ENCODE assay signal across 21 mouse cellular contexts in the genomic region with DNA sequence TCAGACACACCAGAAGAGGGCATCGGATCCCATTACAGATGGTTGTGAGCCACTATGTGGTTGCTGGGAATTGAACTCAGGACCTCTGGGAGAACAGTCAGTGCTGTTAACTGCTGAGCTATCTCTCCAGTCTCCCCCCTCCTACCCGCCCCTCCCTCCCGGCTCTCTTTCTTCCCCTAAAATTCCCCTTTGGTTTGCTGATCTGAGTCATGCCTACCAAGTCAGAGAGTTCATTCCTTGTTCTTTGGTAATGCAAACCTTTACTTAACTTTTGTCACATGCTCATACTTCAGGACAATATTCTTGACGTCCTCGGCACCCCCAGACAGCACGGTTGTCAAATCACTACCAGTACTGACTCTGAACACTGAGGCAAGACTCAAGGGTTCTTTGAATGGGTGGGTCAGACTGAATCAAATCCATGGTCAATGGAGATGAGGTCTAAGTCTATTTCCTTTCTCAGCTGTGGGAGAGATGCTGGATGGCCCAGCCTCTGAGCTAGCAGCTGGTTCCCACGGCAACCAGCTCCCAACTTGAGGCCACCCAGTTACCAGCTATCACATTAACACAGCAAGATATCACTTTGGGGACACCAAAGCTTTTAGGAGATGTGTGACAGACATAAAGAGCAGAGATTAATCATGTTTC.
DNase-seq lines count a peak whose midpoint lies in the region; ATAC-seq and TF ChIP-seq lines count a peak whose summit lies in the region.
"Had no signal": no experiment of that assay in that cellular context is flagged by ENCODE, and none has a peak within 500 bp of the region (broad histone marks: within the 10 kb centered on the region; RNA-seq: fewer than 3 reads in every experiment).

No protein-coding gene starts in this region.

- no peak overlapping the region for H3K9ac ChIP-seq in hindbrain, embryonic 12.5 days
- no peak overlapping the region for H3K9ac ChIP-seq in hindbrain, embryonic 13.5 days
- H3K9ac ChIP-seq in neural tube, embryonic 11.5 days (ENCODE audit: low read length) = no peak overlapping the region
- no peak overlapping the region for H3K9ac ChIP-seq in neural tube, embryonic 15.5 days (replicated peaks)
- no peak overlapping the region for H3K9ac ChIP-seq in stomach, postnatal 0 days (ENCODE audit: low read length)
- H3K9ac ChIP-seq: hindbrain, embryonic 14.5 days; limb, embryonic 12.5 days; liver, embryonic 15.5 days had no signal

- no peak overlapping the region for H3K4me2 ChIP-seq in hindbrain, embryonic 12.5 days (replicated peaks)
- H3K4me2 ChIP-seq in hindbrain, embryonic 13.5 days = no peak overlapping the region
- H3K4me2 ChIP-seq in neural tube, embryonic 11.5 days (ENCODE audit: low read depth) = no peak overlapping the region
- no peak overlapping the region for H3K4me2 ChIP-seq in neural tube, embryonic 15.5 days
- H3K4me2 ChIP-seq in stomach, postnatal 0 days (replicated peaks; ENCODE audit: low read depth) = no peak overlapping the region
- H3K4me2 ChIP-seq: hindbrain, embryonic 14.5 days; limb, embryonic 12.5 days; liver, embryonic 15.5 days had no signal

- no peaks in the 10 kb centered on the region for H3K36me3 ChIP-seq in hindbrain, embryonic 12.5 days
- H3K36me3 ChIP-seq in hindbrain, embryonic 13.5 days = no peaks in the 10 kb centered on the region
- no peaks in the 10 kb centered on the region for H3K36me3 ChIP-seq in neural tube, embryonic 11.5 days (ENCODE audit: control insufficient read depth, insufficient read depth, low read length)
- no peaks in the 10 kb centered on the region for H3K36me3 ChIP-seq in neural tube, embryonic 15.5 days
- 0 out of 2 replicates have a peak, but pooled peaks cover 2% of the 10 kb centered on the region for H3K36me3 ChIP-seq in stomach, postnatal 0 days (ENCODE audit: control insufficient read depth, insufficient read depth, low read length)
- H3K36me3 ChIP-seq: G1E; limb, embryonic 12.5 days; liver, embryonic 15.5 days had no signal

- H3K4me3 ChIP-seq in hindbrain, embryonic 12.5 days = no peak overlapping the region
- no peak overlapping the region for H3K4me3 ChIP-seq in hindbrain, embryonic 13.5 days
- no peak overlapping the region for H3K4me3 ChIP-seq in neural tube, embryonic 11.5 days (ENCODE audit: low read depth, low read length)
- H3K4me3 ChIP-seq in neural tube, embryonic 15.5 days (replicated peaks) = no peak overlapping the region
- H3K4me3 ChIP-seq in brown adipose tissue, adult 24 weeks (ENCODE audit: insufficient read depth, low read depth, low read length) = no peak overlapping the region
- no peak overlapping the region for H3K4me3 ChIP-seq in stomach, postnatal 0 days (ENCODE audit: low read depth, low read length)
- H3K4me3 ChIP-seq: left cerebral cortex, adult 2 months; limb, embryonic 12.5 days; liver, embryonic 15.5 days had no signal

- peaks cover 27% of the 10 kb centered on the region for H3K4me1 ChIP-seq in hindbrain, embryonic 12.5 days
- H3K4me1 ChIP-seq in hindbrain, embryonic 13.5 days (replicated peaks) = peaks cover 8% of the 10 kb centered on the region
- no peaks in the 10 kb centered on the region for H3K4me1 ChIP-seq in neural tube, embryonic 11.5 days (ENCODE audit: control insufficient read depth, insufficient read depth, low read length)
- peaks cover 9% of the 10 kb centered on the region; the same call in 1 of the 2 replicates for H3K4me1 ChIP-seq in neural tube, embryonic 15.5 days
- peaks cover 51% of the 10 kb centered on the region for H3K4me1 ChIP-seq in brown adipose tissue, adult 24 weeks (ENCODE audit: control insufficient read depth, insufficient read depth, insufficient read length, low read length)
- 0 out of 2 replicates have a peak, but pooled peaks cover 2% of the 10 kb centered on the region for H3K4me1 ChIP-seq in stomach, postnatal 0 days (replicated peaks; ENCODE audit: control insufficient read depth, insufficient read depth)
- H3K4me1 ChIP-seq: liver, embryonic 15.5 days had no signal

- no peak overlapping the region for H3K27ac ChIP-seq in hindbrain, embryonic 12.5 days
- H3K27ac ChIP-seq in hindbrain, embryonic 13.5 days = no peak overlapping the region
- no peak overlapping the region for H3K27ac ChIP-seq in neural tube, embryonic 11.5 days (ENCODE audit: low read depth, low read length)
- no peak overlapping the region for H3K27ac ChIP-seq in neural tube, embryonic 15.5 days (replicated peaks)
- peak overlapping the region; percentile 78 for H3K27ac ChIP-seq in brown adipose tissue, adult 24 weeks (replicated peaks; ENCODE audit: low read depth, low read length)
- H3K27ac ChIP-seq in stomach, postnatal 0 days (replicated peaks) = no peak overlapping the region
- H3K27ac ChIP-seq: hindbrain, embryonic 14.5 days; left cerebral cortex, adult 2 months; liver, embryonic 15.5 days had no signal

- H3K27me3 ChIP-seq in hindbrain, embryonic 12.5 days = no peaks in the 10 kb centered on the region
- H3K27me3 ChIP-seq in hindbrain, embryonic 13.5 days = no peaks in the 10 kb centered on the region
- H3K27me3 ChIP-seq in neural tube, embryonic 11.5 days (ENCODE audit: control insufficient read depth, insufficient read depth, low read length) = no peaks in the 10 kb centered on the region
- H3K27me3 ChIP-seq in neural tube, embryonic 15.5 days (replicated peaks) = no peaks in the 10 kb centered on the region; the same call in 1 of the 2 replicates
- H3K27me3 ChIP-seq in stomach, postnatal 0 days (ENCODE audit: control insufficient read depth, insufficient read depth, low read length) = no peaks in the 10 kb centered on the region
- H3K27me3 ChIP-seq: limb, embryonic 12.5 days; liver, embryonic 15.5 days had no signal

- TF ChIP-seq EP300 in stomach, postnatal 0 days (optimal IDR thresholded peaks at IDR 0.05) = no peak

- no peaks in the 10 kb centered on the region for H3K9me3 ChIP-seq in hindbrain, embryonic 12.5 days (replicated peaks)
- no peaks in the 10 kb centered on the region for H3K9me3 ChIP-seq in hindbrain, embryonic 13.5 days
- no peaks in the 10 kb centered on the region for H3K9me3 ChIP-seq in neural tube, embryonic 11.5 days (ENCODE audit: control insufficient read depth, low read length)
- no peaks in the 10 kb centered on the region for H3K9me3 ChIP-seq in neural tube, embryonic 15.5 days (replicated peaks)
- no peaks in the 10 kb centered on the region for H3K9me3 ChIP-seq in stomach, postnatal 0 days (ENCODE audit: control insufficient read depth, low read length)
- H3K9me3 ChIP-seq: G1E; limb, embryonic 12.5 days; liver, embryonic 15.5 days had no signal

- no peak for TF ChIP-seq CTCF in stomach, postnatal 0 days (IDR thresholded peaks at IDR 0.05; ENCODE audit: low read depth)

- peak; percentile 43 for DNase-seq in neural tube, embryonic 11.5 days (ENCODE audit: low spot score)
- peak; percentile 23 for DNase-seq in retina, postnatal 1 day
- DNase-seq in stomach, postnatal 0 days (ENCODE audit: low spot score) = no peak
- DNase-seq in testis, postnatal 14 days (ENCODE audit: low spot score) = no peak
- DNase-seq: adrenal gland, adult 2 months; cerebellum, adult 18-20 months; cerebellum, postnatal 36 days; gastrocnemius, postnatal 25 days; lung, postnatal 10 days; right cerebral cortex, postnatal 14 days; thymus, postnatal 25 days had no signal

- ATAC-seq in hindbrain, embryonic 12.5 days (ENCODE audit: low FRiP score) = peak; percentile 63; the same call in 1 of the 2 replicates
- ATAC-seq in hindbrain, embryonic 13.5 days (ENCODE audit: low FRiP score) = no peak
- ATAC-seq in neural tube, embryonic 11.5 days (ENCODE audit: insufficient read depth, low FRiP score, low TSS enrichment) = no peak
- no peak for ATAC-seq in neural tube, embryonic 15.5 days (ENCODE audit: low FRiP score)
- no peak for ATAC-seq in stomach, postnatal 0 days (ENCODE audit: low FRiP score, low TSS enrichment)
- ATAC-seq: intestine, postnatal 0 days had no signal

- 70% methylated on average over 7 of the region's 7 CpGs for WGBS in hindbrain, embryonic 12.5 days
- 65% methylated on average over 7 of the region's 7 CpGs for WGBS in hindbrain, embryonic 13.5 days
- WGBS in neural tube, embryonic 11.5 days = 78% methylated on average over 7 of the region's 7 CpGs
- 60% methylated on average over 7 of the region's 7 CpGs for WGBS in neural tube, embryonic 15.5 days
- WGBS in stomach, postnatal 0 days = 83% methylated on average over 7 of the region's 7 CpGs

Comparison
In these comparisons a context has a peak if more than half of its experiments do, and no peak if none do; other contexts are left out.
1. DNase-seq: peak in neural tube, embryonic 11.5 days (single experiment) and retina, postnatal 1 day (single experiment); none in stomach, postnatal 0 days (single experiment) and testis, postnatal 14 days (single experiment).